Mouse (Mus musculus): ENCODE data around the gene Efcab8. TPM values are rescaled to one million over a fixed set of nuclear protein-coding genes. Genes with fewer than 3 reads are reported as not detected.

The Efcab8 gene
- polyA plus RNA-seq (2012; rRNA removed) = 0.07 TPM in 2 replicates

DNA sequence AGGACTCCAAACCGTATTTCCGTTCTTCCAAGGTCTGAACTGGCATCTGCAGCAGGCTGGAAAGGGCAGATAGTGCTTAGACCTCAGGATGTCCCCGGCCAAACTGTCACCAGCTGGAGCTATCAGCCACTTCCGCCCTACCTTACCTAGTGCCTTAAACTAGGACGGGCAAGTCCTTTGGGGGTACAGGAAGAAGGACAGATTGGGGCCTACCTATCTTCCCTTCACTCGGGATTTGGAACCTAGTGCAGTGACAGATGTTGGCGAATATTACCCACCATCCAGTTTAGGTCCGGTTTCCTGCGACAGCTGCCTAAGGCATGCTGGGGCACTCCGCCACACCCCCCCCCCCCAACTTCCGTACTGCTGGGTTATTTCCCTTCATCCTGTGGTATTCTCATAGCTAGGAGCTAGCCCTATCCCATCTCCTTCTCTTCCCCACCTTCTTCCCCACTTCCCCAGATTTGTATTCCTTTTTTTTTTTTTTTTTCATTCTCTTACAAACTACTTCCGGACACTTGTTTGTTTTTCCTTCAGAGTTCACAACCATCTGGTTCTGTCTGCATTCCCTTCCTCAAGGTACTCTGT is at the start of gene Efcab8:
Gene Efcab8, plus strand, starts transcription at position 538 of the 588 bp plus-strand sequence.

DNA sequence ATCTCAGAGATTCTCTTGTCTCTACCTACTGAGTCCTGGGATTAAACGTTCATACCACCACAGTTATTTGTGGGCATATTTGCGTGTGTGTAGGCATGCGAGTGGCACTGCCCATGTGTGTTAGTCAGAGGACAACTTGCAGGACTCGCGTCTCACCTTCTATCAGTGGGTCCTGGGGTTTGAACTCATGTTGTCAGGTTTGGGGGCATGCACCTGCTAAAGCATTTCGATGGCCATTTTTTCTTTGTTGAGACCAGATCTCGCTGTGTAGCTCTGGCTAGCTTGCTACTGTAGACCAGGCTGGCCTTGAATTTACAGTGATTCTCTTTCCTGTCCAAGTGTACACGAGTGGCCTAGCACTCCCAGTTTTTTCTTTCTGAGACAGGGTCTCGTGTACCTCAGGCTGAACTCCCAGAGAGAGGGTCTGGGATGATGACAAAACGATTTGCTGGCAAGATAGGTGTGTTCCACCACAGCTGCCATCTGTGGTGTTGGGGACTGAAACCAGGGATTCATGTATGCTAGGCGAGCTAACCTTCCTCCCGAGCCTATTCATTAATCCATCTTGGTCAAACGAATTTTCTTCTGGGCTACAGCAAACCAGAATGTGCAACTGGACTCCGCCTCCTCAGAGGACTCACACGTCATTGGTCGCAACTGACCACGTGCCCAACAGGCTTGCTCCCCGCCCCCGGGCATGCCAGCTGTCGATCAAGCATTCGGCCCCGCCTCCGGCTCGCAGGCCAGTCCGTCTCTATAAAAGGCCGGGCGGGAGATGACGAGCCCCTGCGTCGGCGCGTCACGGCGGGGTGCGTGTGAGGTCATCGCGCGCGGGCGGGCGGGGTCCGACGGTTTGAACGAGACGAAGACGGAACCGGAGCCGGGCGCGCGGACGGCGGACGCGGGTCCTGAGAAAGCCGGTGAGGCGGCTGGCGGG is 39.0 kb upstream of the Efcab8 start, which contains the start of gene Mapre1:
Gene Mapre1, plus strand, starts transcription at position 775 of the 937 bp plus-strand sequence.

DNA sequence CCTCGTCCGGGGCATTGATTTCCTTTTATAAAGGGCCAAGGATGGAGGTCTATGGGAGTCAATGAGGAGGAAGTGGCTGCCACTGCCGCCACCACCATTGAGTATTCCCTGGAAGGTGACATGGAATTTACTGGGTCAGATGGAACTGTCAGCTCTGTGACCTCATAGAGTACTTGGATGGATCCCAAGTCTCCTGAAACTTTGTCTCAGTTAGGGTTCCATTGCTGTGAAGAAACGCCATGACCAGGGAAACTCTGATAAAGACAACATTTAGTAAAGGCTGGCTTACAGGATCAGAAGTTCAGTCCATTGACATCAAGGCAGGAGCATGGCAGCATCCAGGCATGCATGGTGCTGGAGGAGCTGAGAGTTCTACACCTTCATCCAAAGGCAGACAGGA is 91.3 kb downstream of the Efcab8 start, which contains the start of gene Sun5:
Gene Sun5, minus strand, starts transcription at position 101 of the 400 bp plus-strand sequence.

GRCm38 (mm10) chr2:153874745-153875144 is 95.0 kb downstream of the Efcab8 start, which contains the start of gene Bpifb2:
Gene Bpifb2 (plus strand): TSS chr2:153875045.

Other genes with a start within 250 kb of the Efcab8 start
- 3.7 and 5.8 TPM in 2 replicates for gene Nol4l, start 250.0 kb upstream of the Efcab8 start, polyA plus RNA-seq (2012; rRNA removed)
- 9.8 and 10.8 TPM in 2 replicates for gene Commd7, start 147.2 kb upstream of the Efcab8 start, polyA plus RNA-seq (2012; rRNA removed)
- 3.1 and 3.3 TPM in 2 replicates for gene Dnmt3b, start 130.5 kb upstream of the Efcab8 start, polyA plus RNA-seq (2012; rRNA removed)
- 0.70 and 0.77 TPM in 2 replicates for gene Dnmt3c, start 83.3 kb upstream of the Efcab8 start, polyA plus RNA-seq (2012; rRNA removed)
- gene Mapre1, start 38.7 kb upstream of the Efcab8 start, polyA plus RNA-seq (2012; rRNA removed) = 10.4 and 10.7 TPM in 2 replicates
- gene Sun5, start 91.2 kb downstream of the Efcab8 start, polyA plus RNA-seq (2012; rRNA removed) = not detected in 2 replicates
- not detected in 2 replicates for gene Bpifb2, start 95.1 kb downstream of the Efcab8 start, polyA plus RNA-seq (2012; rRNA removed)
- not detected in 2 replicates for gene Bpifb6, start 120.5 kb downstream of the Efcab8 start, polyA plus RNA-seq (2012; rRNA removed)
- gene Bpifb3, start 138.3 kb downstream of the Efcab8 start, polyA plus RNA-seq (2012; rRNA removed) = 0.03 and 0.04 TPM in 2 replicates
- 0.04 TPM in 1 of 2 replicates, not detected in the other for gene Bpifb4, start 158.3 kb downstream of the Efcab8 start, polyA plus RNA-seq (2012; rRNA removed)
- gene Bpifa6, start 195.0 kb downstream of the Efcab8 start, polyA plus RNA-seq (2012; rRNA removed) = not detected in 2 replicates
- gene Bpifa2, start 228.3 kb downstream of the Efcab8 start, polyA plus RNA-seq (2012; rRNA removed) = not detected in 2 replicates

Data from liver, embryonic 18 days (tissue).